In the genomic region with DNA sequence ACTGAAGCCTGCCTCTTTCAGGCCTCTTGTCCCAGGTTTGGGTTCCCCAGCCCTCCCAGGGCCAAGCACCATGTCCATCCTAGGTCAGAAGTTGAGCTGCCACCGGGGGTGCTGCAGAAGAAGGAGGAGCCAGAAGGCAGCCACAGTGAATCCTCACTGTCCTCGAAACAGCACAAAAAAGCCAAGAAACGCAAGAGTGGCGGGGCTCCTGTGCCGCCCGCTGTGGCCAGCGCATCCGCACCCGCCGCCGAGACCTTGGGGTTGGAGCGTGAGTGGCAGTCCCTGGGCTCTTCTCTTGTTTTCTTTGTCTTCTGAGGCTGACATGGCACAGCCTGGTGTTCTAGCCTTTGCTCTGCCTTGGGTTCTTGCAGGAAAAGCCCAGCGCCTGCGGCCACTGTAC, we compare ENCODE assay signal across 26 mouse cellular contexts. TPM values are rescaled to one million over a fixed set of nuclear protein-coding genes. Genes with fewer than 3 reads are reported as not detected.
DNase-seq lines count a peak whose midpoint lies in the region; ATAC-seq and TF ChIP-seq lines count a peak whose summit lies in the region.
"Had no signal": no experiment of that assay in that cellular context is flagged by ENCODE, and none has a peak within 500 bp of the region (broad histone marks: within the 10 kb centered on the region; RNA-seq: fewer than 3 reads in every experiment).

No protein-coding gene starts in this region.

- TF ChIP-seq POLR2A in cerebellum, adult 2 months (IDR thresholded peaks at IDR 0.05; ENCODE audit: borderline replicate concordance, insufficient read depth, low read length), result no peak

- H3K9ac ChIP-seq in neural tube, embryonic 11.5 days (ENCODE audit: low read length), result 0 out of 2 replicates have a peak overlapping the region, but pooled peaks have one; percentile 14
- H3K9ac ChIP-seq in hindbrain, embryonic 11.5 days (ENCODE audit: low read depth, low read length), result no peak overlapping the region
- H3K9ac ChIP-seq: embryonic facial prominence, embryonic 15.5 days; forebrain, embryonic 13.5 days; forebrain, postnatal 0 days; heart, embryonic 13.5 days; hindbrain, embryonic 13.5 days had no signal

- no peak overlapping the region for H3K4me2 ChIP-seq in neural tube, embryonic 11.5 days (ENCODE audit: low read depth)
- H3K4me2 ChIP-seq in hindbrain, embryonic 11.5 days (replicated peaks; ENCODE audit: low read depth, low read length), result no peak overlapping the region
- H3K4me2 ChIP-seq: embryonic facial prominence, embryonic 15.5 days; forebrain, embryonic 13.5 days; heart, embryonic 13.5 days; hindbrain, embryonic 13.5 days had no signal

- no peaks in the 10 kb centered on the region for H3K27me3 ChIP-seq in cerebellum, adult 2 months (ENCODE audit: control insufficient read depth, insufficient read depth, low read length)
- H3K27me3 ChIP-seq in neural tube, embryonic 11.5 days (ENCODE audit: control insufficient read depth, insufficient read depth, low read length), result no peaks in the 10 kb centered on the region
- H3K27me3 ChIP-seq in hindbrain, embryonic 11.5 days (ENCODE audit: control insufficient read depth, insufficient read depth, low read length), result no peaks in the 10 kb centered on the region
- H3K27me3 ChIP-seq: embryonic facial prominence, embryonic 15.5 days; forebrain, embryonic 13.5 days; heart, embryonic 13.5 days; hindbrain, embryonic 13.5 days had no signal

- peaks cover 22% of the 10 kb centered on the region for H3K4me1 ChIP-seq in cerebellum, adult 2 months (ENCODE audit: control insufficient read depth, insufficient read depth, low read length)
- peaks cover 9% of the 10 kb centered on the region for H3K4me1 ChIP-seq in neural tube, embryonic 11.5 days (ENCODE audit: control insufficient read depth, insufficient read depth, low read length)
- no peaks in the 10 kb centered on the region; the same call in 1 of the 2 replicates for H3K4me1 ChIP-seq in hindbrain, embryonic 11.5 days (replicated peaks; ENCODE audit: control insufficient read depth, insufficient read depth, low read length)

- DNase-seq in cerebellum, adult 11-12 months, result peak; percentile 51
- DNase-seq in cerebellum, adult 2 months, result no peak
- DNase-seq in neural tube, embryonic 11.5 days (ENCODE audit: low spot score), result no peak
- no peak for DNase-seq in neural tube, embryonic 10.5 days (ENCODE audit: extremely low spot score, low spot score)
- DNase-seq in thymus, postnatal 4 days, result peak; percentile 35
- DNase-seq in thymus, postnatal 25 days, result no peak
- DNase-seq in spleen, adult 12 weeks (ENCODE audit: low spot score), result no peak
- DNase-seq in hindbrain, embryonic 11.5 days (ENCODE audit: low spot score), result no peak
- DNase-seq: adrenal gland, postnatal 10 days; B cell, adult 2 months; cerebellum, adult 11 months; cerebellum, postnatal 14 days; embryo, embryonic 11 days; forebrain, postnatal 0 days; gastrocnemius, postnatal 14 days; heart, postnatal 4 days had no signal

- no peak for ATAC-seq in neural tube, embryonic 11.5 days (ENCODE audit: insufficient read depth, low FRiP score, low TSS enrichment)
- ATAC-seq in hindbrain, embryonic 11.5 days (ENCODE audit: low FRiP score), result no peak
- ATAC-seq: CD4-positive, CD25-positive, alpha-beta regulatory T cell, adult 4 months; forebrain, postnatal 0 days had no signal

- WGBS in cerebellum, adult 2 months, result 76% methylated on average over 14 of the region's 14 CpGs
- WGBS in neural tube, embryonic 11.5 days, result 78% methylated on average over 14 of the region's 14 CpGs
- 63% methylated on average over 14 of the region's 14 CpGs for WGBS in hindbrain, embryonic 11.5 days

- H3K9me3 ChIP-seq in neural tube, embryonic 11.5 days (ENCODE audit: control insufficient read depth, low read length), result no peaks in the 10 kb centered on the region
- no peaks in the 10 kb centered on the region for H3K9me3 ChIP-seq in hindbrain, embryonic 11.5 days (ENCODE audit: control insufficient read depth, low read length)
- H3K9me3 ChIP-seq: embryonic facial prominence, embryonic 15.5 days; forebrain, embryonic 13.5 days; G1E; heart, embryonic 13.5 days; hindbrain, embryonic 13.5 days had no signal

- no peak overlapping the region for H3K4me3 ChIP-seq in cerebellum, adult 2 months (replicated peaks; ENCODE audit: insufficient read depth, low read depth, low read length)
- no peak overlapping the region for H3K4me3 ChIP-seq in neural tube, embryonic 11.5 days (ENCODE audit: low read depth, low read length)
- H3K4me3 ChIP-seq in hindbrain, embryonic 11.5 days (ENCODE audit: low read depth, low read length), result no peak overlapping the region
- H3K4me3 ChIP-seq: embryonic facial prominence, embryonic 15.5 days; forebrain, embryonic 13.5 days; heart, embryonic 13.5 days; hindbrain, embryonic 13.5 days had no signal

- H3K36me3 ChIP-seq in neural tube, embryonic 11.5 days (ENCODE audit: control insufficient read depth, insufficient read depth, low read length), result no peaks in the 10 kb centered on the region; the same call in 1 of the 2 replicates
- H3K36me3 ChIP-seq in hindbrain, embryonic 11.5 days (ENCODE audit: control insufficient read depth, insufficient read depth, low read length), result no peaks in the 10 kb centered on the region

- no peak overlapping the region for H3K27ac ChIP-seq in cerebellum, adult 2 months (ENCODE audit: insufficient read depth, low read length)
- no peak overlapping the region for H3K27ac ChIP-seq in neural tube, embryonic 11.5 days (ENCODE audit: low read depth, low read length)
- no peak overlapping the region for H3K27ac ChIP-seq in hindbrain, embryonic 11.5 days (ENCODE audit: low read depth, low read length)
- H3K27ac ChIP-seq: embryonic facial prominence, embryonic 15.5 days; forebrain, embryonic 13.5 days; heart, embryonic 13.5 days; hindbrain, embryonic 13.5 days; hindbrain, postnatal 0 days had no signal

- no peak for TF ChIP-seq CTCF in cerebellum, adult 2 months (IDR thresholded peaks at IDR 0.05; ENCODE audit: borderline replicate concordance, insufficient read depth, low read depth, low read length)

RNA-seq across cellular contexts. Expression of gene Enkd1, which starts 1.3 kb away (rescaled TPM):
- 15.3 and 17.4 TPM in 2 replicates for polyA plus RNA-seq in cerebellum, adult 2 months (2012; rRNA removed)
- 27.6 and 27.8 TPM in 2 replicates for polyA plus RNA-seq in neural tube, embryonic 11.5 days (2014; fragmentation: Nextera tagmentation; extraction: Ambion mirVana)
- 26.4 and 27.9 TPM in 2 replicates for polyA plus RNA-seq in hindbrain, embryonic 11.5 days (2014; fragmentation: Nextera tagmentation; extraction: Ambion mirVana)

RNA-seq across cellular contexts. Expression of gene 4933405L10Rik, which starts 1.9 kb away (rescaled TPM):
- polyA plus RNA-seq in cerebellum, adult 2 months (2012; rRNA removed), result 0.51 TPM in 2 replicates
- 0.20 TPM in 1 of 2 replicates, not detected in the other for polyA plus RNA-seq in neural tube, embryonic 11.5 days (2014; fragmentation: Nextera tagmentation; extraction: Ambion mirVana)
- 0.31 TPM in 1 of 2 replicates, not detected in the other for polyA plus RNA-seq in hindbrain, embryonic 11.5 days (2014; fragmentation: Nextera tagmentation; extraction: Ambion mirVana)
- polyA plus RNA-seq: brain, embryonic 14.5 days; CD4-positive, CD25-positive, alpha-beta regulatory T cell, adult 4 months; forebrain, embryonic 13.5 days; heart, embryonic 13.5 days; heart, postnatal 0 days; intestine, embryonic 14.5 days had no signal

RNA-seq across cellular contexts. Expression of gene Pard6a, which starts 8.4 kb away (rescaled TPM):
- 128 and 137 TPM in 2 replicates for polyA plus RNA-seq in cerebellum, adult 2 months (2012; rRNA removed)
- polyA plus RNA-seq in neural tube, embryonic 11.5 days (2014; fragmentation: Nextera tagmentation; extraction: Ambion mirVana), result 23.1 and 24.1 TPM in 2 replicates
- polyA plus RNA-seq in hindbrain, embryonic 11.5 days (2014; fragmentation: Nextera tagmentation; extraction: Ambion mirVana), result 25.9 and 26.8 TPM in 2 replicates

RNA-seq across cellular contexts. Expression of gene Acd, which starts 8.4 kb away (rescaled TPM):
- 56.3 and 56.8 TPM in 2 replicates for polyA plus RNA-seq in cerebellum, adult 2 months (2012; rRNA removed)
- polyA plus RNA-seq in neural tube, embryonic 11.5 days (2014; fragmentation: Nextera tagmentation; extraction: Ambion mirVana), result 74.3 and 76.7 TPM in 2 replicates
- polyA plus RNA-seq in hindbrain, embryonic 11.5 days (2014; fragmentation: Nextera tagmentation; extraction: Ambion mirVana), result 70.0 and 74.1 TPM in 2 replicates

RNA-seq across cellular contexts. Expression of gene Carmil2, which starts 23.2 kb away (rescaled TPM):
- 69.8 and 72.1 TPM in 2 replicates for polyA plus RNA-seq in cerebellum, adult 2 months (2012; rRNA removed)
- polyA plus RNA-seq in neural tube, embryonic 11.5 days (2014; fragmentation: Nextera tagmentation; extraction: Ambion mirVana), result 4.6 and 5.0 TPM in 2 replicates
- polyA plus RNA-seq in hindbrain, embryonic 11.5 days (2014; fragmentation: Nextera tagmentation; extraction: Ambion mirVana), result 3.9 TPM in 2 replicates

Comparison
In these comparisons a context has a peak if more than half of its experiments do, and no peak if none do; other contexts are left out.
1. DNase-seq: peak in cerebellum, adult 11-12 months (single experiment) and thymus, postnatal 4 days (single experiment); none in cerebellum, adult 2 months (0 of 2), neural tube, embryonic 11.5 days (single experiment), neural tube, embryonic 10.5 days (single experiment), thymus, postnatal 25 days (single experiment), spleen, adult 12 weeks (single experiment) and hindbrain, embryonic 11.5 days (single experiment).